Mouse (Mus musculus) hindbrain, embryonic 16.5 days (tissue): ENCODE results near the gene Dst. TPM values are rescaled to one million over a fixed set of nuclear protein-coding genes. Genes with fewer than 3 reads are reported as not detected.

Source experiments
- ATAC-seq: fragments of 200-750 bp; cut with Nextera tagmentation; 2 replicates; pipeline ENCODE4 v1.8.0; 2017; ENCODE audit warnings: moderate TSS enrichment, moderate library complexity
- H3K27ac ChIP-seq: fragments of 300-500 bp; sonication (generic); 2 replicates; pipeline ENCODE4 v1.5.1; 2014; ENCODE audit warnings: low read depth, mild to moderate bottlenecking, control low read depth, low read length, moderate library complexity
- H3K27me3 ChIP-seq: fragments of 300-500 bp; sonication (generic); replicated peaks from 2 replicates; pipeline ENCODE4 v1.6.1; 2014; ENCODE audit warnings: low read length; ENCODE audit not compliant: control insufficient read depth, insufficient read depth
- H3K36me3 ChIP-seq: fragments of 300-500 bp; sonication (generic); 2 replicates; pipeline ENCODE4 v1.6.1; 2014; ENCODE audit warnings: mild to moderate bottlenecking, low read length, moderate library complexity, mixed read lengths; ENCODE audit not compliant: control insufficient read depth, insufficient read depth
- H3K4me1 ChIP-seq: fragments of 300-500 bp; sonication (generic); 2 replicates; pipeline ENCODE4 v1.6.1; 2014; ENCODE audit warnings: low read depth, low read length; ENCODE audit not compliant: control insufficient read depth, insufficient read depth
- H3K4me2 ChIP-seq: fragments of 300-500 bp; sonication (generic); 2 replicates; pipeline ENCODE4 v1.6.1; 2014; ENCODE audit warnings: mild to moderate bottlenecking, low read length, control low read depth, moderate library complexity
- H3K4me3 ChIP-seq: fragments of 300-500 bp; sonication (generic); 2 replicates; pipeline ENCODE4 v1.5.1; 2014; ENCODE audit warnings: mild to moderate bottlenecking, low read length, control low read depth, moderate library complexity
- H3K9ac ChIP-seq: fragments of 300-500 bp; sonication (generic); 2 replicates; pipeline ENCODE4 v1.6.1; 2014; ENCODE audit warnings: low read depth, mild to moderate bottlenecking, control low read depth, low read length, moderate library complexity
- H3K9me3 ChIP-seq: fragments of 300-500 bp; sonication (generic); 2 replicates; pipeline ENCODE4 v1.6.1; 2014; ENCODE audit warnings: mild to moderate bottlenecking, low read length, moderate library complexity; ENCODE audit not compliant: control insufficient read depth
- WGBS: fragments of 180-500 bp; shearing (Covaris S2); extraction: QIAGEN DNeasy Blood & Tissue Kit; methylation state at CpG from one replicate; pipeline ENCODE4 v1.1.7; 2014; 5-methylcytosine and 5-hydroxymethylcytosine counted together
- polyA plus RNA-seq: library from polyadenylated mRNA; unstranded; fragments of >200 nt; fragmentation: Nextera tagmentation; extraction: Ambion mirVana; gene quantifications from 2 replicates; pipeline ENCODE4 v1.2.1, GENCODE M21; 2015

Dst gene
- 37.4 and 38.3 TPM in 2 replicates for polyA plus RNA-seq

DNA sequence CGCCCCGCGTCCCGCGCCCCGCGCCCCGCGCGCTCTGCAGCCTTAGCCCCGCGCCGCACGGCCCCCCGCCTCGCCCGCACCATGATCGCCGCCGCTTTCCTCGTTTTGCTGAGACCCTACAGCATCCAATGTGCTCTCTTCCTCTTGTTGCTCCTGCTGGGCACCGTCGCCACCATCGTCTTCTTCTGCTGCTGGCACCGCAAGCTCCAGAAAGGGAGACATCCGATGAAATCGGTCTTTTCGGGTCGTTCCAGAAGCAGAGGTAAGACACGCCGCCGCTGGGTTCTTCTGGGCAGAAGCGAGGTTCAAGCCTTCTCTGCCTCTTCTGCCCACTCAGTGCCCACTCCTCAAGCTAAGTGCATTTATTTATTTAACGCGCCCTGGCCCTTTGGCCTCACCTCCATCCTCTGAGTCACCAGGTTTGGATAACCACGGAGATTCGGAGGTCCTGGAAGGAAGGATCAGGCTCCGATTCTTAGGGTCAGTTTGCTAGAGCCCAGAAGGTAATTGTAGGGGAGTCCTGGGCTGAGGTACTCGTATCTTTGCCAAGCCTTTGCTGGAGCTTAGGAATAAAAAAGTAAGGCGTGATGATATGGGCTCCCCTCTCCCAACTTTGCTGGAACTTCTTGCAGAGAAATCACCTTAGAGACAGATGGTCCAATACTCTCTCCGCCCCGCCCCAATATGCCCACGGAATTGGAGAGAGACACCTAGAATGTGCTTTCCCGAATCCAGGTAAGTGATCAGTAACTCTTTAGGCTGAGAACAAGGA is at the start of gene Dst:
Dst (plus strand) TSS at position 35 of the 772 bp plus-strand sequence.
- Histone ChIP-seq H3K4me1 (peaks cover 23% of the 10 kb centered on the region), H3K9ac (peak within 1 kb of the TSS; percentile 86), H3K27me3 (no peaks in the 10 kb centered on the region), H3K36me3 (no peaks in the 10 kb centered on the region), H3K4me3 (peak within 1 kb of the TSS; percentile 75), H3K27ac (peak within 1 kb of the TSS; percentile 90), H3K9me3 (no peaks in the 10 kb centered on the region), H3K4me2 (peak within 1 kb of the TSS; percentile 79)
- 8% methylated on average over 24 of the region's 44 CpGs for WGBS
- ATAC-seq: no peak

DNA sequence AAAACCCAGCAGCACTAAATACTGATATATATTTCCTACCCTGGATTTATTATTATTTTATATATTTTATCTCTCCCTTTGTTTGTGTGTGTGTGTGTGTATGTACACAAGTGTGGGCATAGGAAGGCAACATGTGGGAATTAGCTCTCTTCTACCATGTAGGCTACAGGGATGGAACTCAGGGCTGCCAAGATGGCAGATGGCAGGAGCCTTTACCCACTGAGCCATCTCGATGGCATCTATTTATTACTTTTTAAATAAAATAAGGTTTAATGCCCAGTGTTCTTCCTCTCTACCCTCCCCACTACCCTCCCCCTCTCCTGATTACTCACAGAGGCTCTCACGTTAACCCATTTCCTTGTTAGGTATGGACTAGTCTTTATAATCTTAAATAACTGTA is 39.0 kb upstream of the Dst start:
- H3K9me3 ChIP-seq: no peaks in the 10 kb centered on the region
- no peaks in the 10 kb centered on the region for H3K4me1 ChIP-seq
- no peak overlapping the region for H3K4me2 ChIP-seq
- WGBS: 90% methylated on average over 2 of the region's 2 CpGs
- H3K27ac ChIP-seq: no peak overlapping the region
- H3K9ac ChIP-seq: no peak overlapping the region
- ATAC-seq: no peak
- H3K27me3 ChIP-seq: no peaks in the 10 kb centered on the region
- no peak overlapping the region for H3K4me3 ChIP-seq
- peaks cover 4% of the 10 kb centered on the region; the same call in 1 of the 2 replicates for H3K36me3 ChIP-seq

DNA sequence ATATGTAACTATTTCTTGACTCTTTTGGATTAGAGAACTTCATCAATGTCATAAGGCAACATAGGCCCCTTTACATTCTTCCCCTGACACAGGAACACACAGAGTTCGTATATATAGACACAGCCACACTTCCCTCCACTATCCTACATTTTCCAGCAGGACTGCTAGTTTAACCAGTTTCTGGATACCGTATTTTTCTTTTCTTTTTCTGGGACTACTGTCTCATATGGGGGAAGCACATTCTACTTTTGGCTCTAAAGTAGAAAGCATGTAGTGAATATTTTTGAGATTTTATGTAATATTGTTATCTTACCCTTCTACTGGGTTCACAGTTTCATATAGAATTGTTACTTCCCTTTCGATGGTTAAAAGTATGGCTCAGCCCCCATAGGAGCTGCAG is 38.6 kb upstream of the Dst start:
- Histone ChIP-seq H3K36me3 (peaks cover 4% of the 10 kb centered on the region; the same call in 1 of the 2 replicates), H3K4me2 (no peak overlapping the region), H3K9ac (no peak overlapping the region), H3K27ac (no peak overlapping the region), H3K9me3 (no peaks in the 10 kb centered on the region), H3K4me3 (no peak overlapping the region), H3K27me3 (no peaks in the 10 kb centered on the region), H3K4me1 (no peaks in the 10 kb centered on the region)
- WGBS: 92% methylated on average over 3 of the region's 3 CpGs
- ATAC-seq: no peak

DNA sequence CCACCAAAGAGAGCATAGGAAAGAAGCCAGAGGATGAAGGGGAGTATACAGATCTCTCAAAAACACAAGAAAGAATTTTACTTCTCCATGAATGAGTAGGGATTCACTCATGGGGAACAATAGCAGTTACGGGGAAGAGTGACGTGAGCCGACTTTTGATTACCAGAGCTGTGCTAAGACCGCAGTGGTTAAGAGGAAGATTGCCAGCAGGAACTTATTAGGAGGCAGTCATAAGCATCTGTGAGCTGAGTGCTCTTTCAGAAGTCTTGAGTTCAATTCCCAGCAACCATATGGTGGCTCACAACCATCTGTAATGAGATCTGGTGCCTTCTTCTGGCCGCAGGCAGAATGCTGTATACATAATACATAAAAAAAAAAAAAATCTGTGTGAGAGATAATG is 34.5 kb upstream of the Dst start:
- WGBS: 72% methylated on average over 5 of the region's 5 CpGs
- no peak for ATAC-seq

DNA sequence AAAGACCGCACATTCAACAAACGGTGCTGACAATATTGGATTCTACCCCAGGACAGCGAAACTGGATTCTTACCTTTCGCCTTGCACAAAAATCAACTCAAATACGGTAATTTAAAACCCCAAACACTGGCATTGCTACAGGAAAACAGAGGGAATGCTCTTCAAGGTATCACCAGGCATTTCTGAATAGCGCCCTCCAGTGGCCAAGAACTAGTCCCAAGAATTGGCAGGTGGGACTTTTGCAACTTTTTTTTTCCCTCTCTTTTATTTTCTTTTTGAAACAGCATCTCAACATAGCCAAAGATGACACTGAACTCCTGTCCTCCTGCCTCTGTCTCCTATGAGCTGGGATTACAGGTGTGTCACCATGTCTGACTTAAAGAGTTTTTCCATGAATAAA is 32.3 kb upstream of the Dst start:
- H3K27me3 ChIP-seq: no peaks in the 10 kb centered on the region
- no peak for ATAC-seq
- 53% methylated on average over 6 of the region's 6 CpGs for WGBS
- no peaks in the 10 kb centered on the region for H3K9me3 ChIP-seq
- no peak overlapping the region for H3K27ac ChIP-seq
- H3K4me1 ChIP-seq: no peaks in the 10 kb centered on the region
- H3K4me2 ChIP-seq: no peak overlapping the region
- H3K36me3 ChIP-seq: peaks cover 4% of the 10 kb centered on the region; the same call in 1 of the 2 replicates
- H3K9ac ChIP-seq: no peak overlapping the region
- H3K4me3 ChIP-seq: no peak overlapping the region

More for the DNA sequence above, 34.5 kb upstream of the Dst start:
- Histone ChIP-seq H3K4me1 (no peaks in the 10 kb centered on the region), H3K36me3 (peaks cover 4% of the 10 kb centered on the region; the same call in 1 of the 2 replicates), H3K4me2 (no peak overlapping the region), H3K27me3 (no peaks in the 10 kb centered on the region), H3K9ac (no peak overlapping the region), H3K27ac (no peak overlapping the region), H3K9me3 (no peaks in the 10 kb centered on the region), H3K4me3 (no peak overlapping the region)

DNA sequence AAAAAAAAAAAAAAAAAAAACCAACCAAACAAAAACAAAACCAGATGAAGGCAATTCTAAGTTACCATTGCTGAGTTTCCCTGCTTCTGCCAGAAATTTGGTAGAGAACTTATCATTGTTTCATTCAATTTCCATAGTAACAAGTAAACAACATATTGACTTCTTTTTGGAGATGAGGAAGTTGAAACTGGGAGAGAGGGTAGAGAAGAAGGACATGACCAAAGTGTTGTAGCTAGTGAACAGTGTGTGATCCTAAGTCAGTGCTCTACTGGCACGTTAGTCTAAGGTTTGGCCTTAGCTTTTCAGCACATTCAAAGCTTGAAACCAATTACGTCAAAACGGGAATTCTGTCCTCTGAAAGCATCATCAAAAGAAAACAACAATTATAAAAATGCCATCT is 31.6 kb upstream of the Dst start:
- Histone ChIP-seq H3K27ac (no peak overlapping the region), H3K4me3 (no peak overlapping the region), H3K4me1 (no peaks in the 10 kb centered on the region), H3K4me2 (no peak overlapping the region), H3K27me3 (no peaks in the 10 kb centered on the region), H3K36me3 (peaks cover 4% of the 10 kb centered on the region; the same call in 1 of the 2 replicates), H3K9ac (no peak overlapping the region), H3K9me3 (no peaks in the 10 kb centered on the region)
- WGBS: 86% methylated on average over 3 of the region's 3 CpGs
- no peak for ATAC-seq

DNA sequence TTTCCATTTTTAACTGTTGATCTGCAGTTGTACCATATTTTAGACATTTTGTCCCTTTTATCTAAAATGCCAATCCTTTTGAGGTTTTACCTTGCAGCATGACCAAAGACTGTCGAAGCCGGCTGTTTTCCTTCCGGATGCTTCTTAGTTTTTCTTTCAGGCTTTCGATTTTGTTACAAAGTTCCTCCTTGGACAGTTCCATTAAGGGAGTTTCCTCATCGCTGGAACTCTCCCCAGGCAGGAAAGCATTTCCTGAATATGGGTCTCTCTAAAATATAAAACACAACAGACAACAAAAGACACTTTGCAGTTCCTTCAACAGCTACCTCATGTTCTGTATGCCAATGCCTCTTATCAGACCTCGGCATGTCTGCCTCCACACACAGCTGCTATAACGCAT is 29.9 kb upstream of the Dst start:
- Histone ChIP-seq H3K9ac (no peak overlapping the region), H3K27ac (no peak overlapping the region), H3K4me3 (no peak overlapping the region), H3K36me3 (no peaks in the 10 kb centered on the region), H3K4me1 (no peaks in the 10 kb centered on the region), H3K9me3 (no peaks in the 10 kb centered on the region), H3K4me2 (no peak overlapping the region), H3K27me3 (no peaks in the 10 kb centered on the region)
- 86% methylated on average over 7 of the region's 7 CpGs for WGBS
- ATAC-seq: no peak

DNA sequence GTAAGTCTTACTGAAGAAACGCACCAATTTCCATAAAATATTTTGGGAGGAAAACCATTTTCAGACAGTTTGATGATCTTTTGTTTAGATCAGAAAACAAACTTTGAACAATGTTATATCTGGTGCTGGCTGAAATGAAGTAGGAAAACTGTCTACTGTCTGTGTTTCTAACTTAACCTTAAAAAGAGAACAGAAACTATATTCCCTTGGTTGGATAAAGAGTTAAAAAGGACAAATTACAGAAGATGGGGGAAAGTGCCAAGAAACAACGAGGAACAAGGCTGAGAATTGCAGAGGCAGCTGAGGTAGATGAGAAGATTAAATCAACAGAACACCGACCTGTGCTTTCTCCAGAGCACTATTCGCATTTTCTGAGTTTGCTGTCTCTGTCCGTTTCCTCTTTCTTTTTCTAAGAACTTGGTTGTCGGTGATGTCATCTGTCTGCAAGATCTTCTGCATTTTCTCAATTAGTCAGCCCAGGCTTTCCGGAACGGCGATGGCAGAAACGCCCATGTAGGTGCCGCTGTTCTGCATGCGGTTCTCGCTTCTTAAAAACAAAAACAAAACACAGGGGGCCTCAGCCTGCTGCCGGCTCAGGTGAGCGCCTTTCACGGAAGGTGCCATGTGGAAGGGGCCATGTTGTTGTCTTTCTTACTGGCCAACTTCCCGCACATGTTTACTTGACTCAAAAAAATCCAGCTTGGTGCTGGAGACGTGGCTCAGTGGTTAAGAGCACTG is 24.8 kb upstream of the Dst start:
- WGBS: 25% methylated on average over 18 of the region's 18 CpGs
- Histone ChIP-seq H3K27me3 (no peaks in the 10 kb centered on the region), H3K4me3 (peak overlapping the region; percentile 3; the same call in 1 of the 2 replicates)

DNA sequence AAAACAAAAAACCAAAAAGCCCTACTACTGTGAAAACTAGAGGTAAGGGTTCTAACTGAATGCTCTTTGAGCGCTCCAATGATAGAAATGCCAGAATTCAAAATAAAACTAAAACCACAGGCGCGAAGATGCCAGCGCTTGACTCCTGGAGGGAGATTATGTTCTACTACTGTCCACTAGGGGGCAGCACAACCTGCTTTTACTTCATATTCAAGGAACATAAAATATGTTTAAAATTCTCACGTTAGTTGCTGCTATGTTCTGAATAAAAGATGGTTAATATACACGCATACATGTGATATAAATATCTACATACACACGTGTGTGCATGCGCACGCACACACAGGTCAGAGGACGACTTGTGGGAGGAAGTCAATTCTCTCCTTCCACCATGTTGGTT is 15.2 kb upstream of the Dst start:
- no peaks in the 10 kb centered on the region for H3K27me3 ChIP-seq
- no peaks in the 10 kb centered on the region for H3K9me3 ChIP-seq
- H3K9ac ChIP-seq: no peak overlapping the region
- 69% methylated on average over 10 of the region's 10 CpGs for WGBS
- H3K4me2 ChIP-seq: no peak overlapping the region
- no peak overlapping the region for H3K27ac ChIP-seq
- ATAC-seq: no peak
- no peak overlapping the region for H3K4me3 ChIP-seq
- H3K36me3 ChIP-seq: no peaks in the 10 kb centered on the region
- H3K4me1 ChIP-seq: no peaks in the 10 kb centered on the region

More for the DNA sequence above, 24.8 kb upstream of the Dst start:
- H3K4me1 ChIP-seq: no peaks in the 10 kb centered on the region
- ATAC-seq: no peak
- H3K9ac ChIP-seq: no peak overlapping the region
- no peaks in the 10 kb centered on the region for H3K9me3 ChIP-seq
- no peak overlapping the region for H3K27ac ChIP-seq
- H3K4me2 ChIP-seq: peak overlapping the region; percentile 31
- no peaks in the 10 kb centered on the region for H3K36me3 ChIP-seq
